ENCODE assay signal across 27 mouse cellular contexts in the genomic region with DNA sequence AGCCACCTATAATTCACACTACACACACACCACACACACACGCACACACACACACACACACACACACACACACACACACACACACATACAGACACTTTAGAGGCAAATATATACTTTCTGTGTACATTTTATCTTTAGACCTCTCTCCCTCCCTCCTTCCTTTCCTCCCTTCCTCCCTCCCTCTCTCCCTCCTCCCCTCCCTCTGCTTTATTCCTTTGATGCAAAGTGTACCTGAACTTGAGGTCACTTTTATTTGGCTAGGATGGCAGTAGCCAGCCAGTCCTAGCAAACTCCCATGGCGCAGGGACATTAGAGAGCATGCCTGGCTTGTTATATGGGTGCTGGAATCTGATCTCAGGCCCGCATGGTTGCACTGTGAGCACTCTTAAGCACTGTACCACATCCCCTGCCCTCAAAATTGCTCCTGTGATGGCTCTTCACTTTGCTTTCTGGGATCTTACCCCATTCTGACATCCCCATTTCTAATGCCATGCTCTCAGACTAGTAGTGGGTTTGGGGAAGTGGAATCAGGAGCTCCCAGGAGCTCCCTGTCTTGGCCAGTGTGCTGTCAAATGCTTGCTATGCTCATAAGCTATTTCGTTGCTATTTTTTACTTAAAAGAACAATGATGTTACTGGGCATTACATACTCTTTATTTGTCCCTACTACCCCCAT.
"Had no signal": no experiment of that assay in that cellular context is flagged by ENCODE, and none has a peak within 500 bp of the region (broad histone marks: within the 10 kb centered on the region; RNA-seq: fewer than 3 reads in every experiment).

No protein-coding gene starts in this region.

- H3K27me3 ChIP-seq: heart, embryonic 12.5 days; hindbrain, embryonic 12.5 days; intestine, embryonic 15.5 days; limb, embryonic 12.5 days; liver, embryonic 13.5 days had no signal

- H3K4me1 ChIP-seq: heart, embryonic 10.5 days; heart, embryonic 12.5 days; hindbrain, embryonic 10.5 days; hindbrain, embryonic 12.5 days; intestine, embryonic 15.5 days; limb, embryonic 10.5 days; limb, embryonic 12.5 days; liver, embryonic 13.5 days had no signal

- ATAC-seq: hindbrain, embryonic 16.5 days; inflammation-experienced regulatory T-cells, adult 6 months; intestine, embryonic 15.5 days; intestine, postnatal 0 days had no signal

- H3K9me3 ChIP-seq: heart, embryonic 10.5 days; heart, embryonic 12.5 days; hindbrain, embryonic 10.5 days; hindbrain, embryonic 12.5 days; intestine, embryonic 15.5 days; limb, embryonic 10.5 days; limb, embryonic 12.5 days; liver, embryonic 13.5 days had no signal

- H3K9ac ChIP-seq: heart, embryonic 12.5 days; hindbrain, embryonic 12.5 days; hindbrain, embryonic 14.5 days; intestine, embryonic 15.5 days; limb, embryonic 12.5 days; liver, embryonic 13.5 days had no signal

- H3K4me2 ChIP-seq: heart, embryonic 12.5 days; hindbrain, embryonic 12.5 days; hindbrain, embryonic 14.5 days; intestine, embryonic 15.5 days; limb, embryonic 12.5 days; liver, embryonic 11.5 days; liver, embryonic 13.5 days had no signal

- H3K4me3 ChIP-seq: gastrocnemius, adult 2 months; heart, embryonic 10.5 days; heart, embryonic 12.5 days; hindbrain, embryonic 10.5 days; hindbrain, embryonic 12.5 days; intestine, embryonic 15.5 days; layer of hippocampus, adult 2 months; limb, embryonic 10.5 days; limb, embryonic 12.5 days; liver, embryonic 13.5 days had no signal

- H3K27ac ChIP-seq: gastrocnemius, adult 2 months; heart, embryonic 10.5 days; hindbrain, embryonic 10.5 days; hindbrain, embryonic 12.5 days; hindbrain, embryonic 14.5 days; intestine, embryonic 15.5 days; layer of hippocampus, adult 2 months; limb, embryonic 10.5 days; limb, embryonic 12.5 days; liver, embryonic 13.5 days had no signal

- H3K36me3 ChIP-seq: heart, embryonic 10.5 days; heart, embryonic 12.5 days; hindbrain, embryonic 10.5 days; hindbrain, embryonic 12.5 days; intestine, embryonic 15.5 days; limb, embryonic 10.5 days; limb, embryonic 12.5 days; liver, embryonic 13.5 days had no signal

- DNase-seq: gastrocnemius, adult 2 months; gastrocnemius, postnatal 10 days; gastrocnemius, postnatal 25 days; heart, adult 18-20 months; heart, postnatal 10 days; heart, postnatal 4 days; kidney, adult 18-20 months; kidney, adult 8-10 months; kidney, postnatal 10 days; kidney, postnatal 25 days; kidney, postnatal 4 days; layer of hippocampus, postnatal 36 days; liver; liver, embryonic 13.5 days had no signal
